Mouse (Mus musculus): ENCODE results near the gene Utf1. TPM values are rescaled to one million over a fixed set of nuclear protein-coding genes. Genes with fewer than 3 reads are reported as not detected.

Gene Utf1
- polyA plus RNA-seq, 1 experiment from 2014 or later, result not detected

DNA sequence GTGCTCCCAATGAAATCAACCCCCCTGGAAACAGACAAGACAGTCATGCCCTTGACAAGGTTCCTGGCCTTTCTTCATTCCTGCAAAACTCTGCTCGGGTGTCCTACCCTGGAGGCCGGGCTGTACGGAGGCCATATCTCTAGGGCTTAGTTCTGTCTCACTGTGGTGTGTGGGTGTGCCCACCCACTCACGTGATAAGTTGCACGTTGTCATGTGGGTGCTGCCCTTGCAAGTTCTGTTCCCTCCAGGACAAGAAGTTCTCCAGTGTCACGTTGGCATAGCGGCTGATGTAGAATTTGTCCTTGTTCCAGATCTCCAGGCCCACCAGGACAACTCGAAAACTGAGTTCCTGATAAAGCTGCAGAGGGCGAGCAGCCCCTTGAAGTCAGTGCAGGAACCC lies 44.7 kb downstream of the Utf1 start:
- 84% methylated on average over 9 of the region's 9 CpGs for WGBS

DNA sequence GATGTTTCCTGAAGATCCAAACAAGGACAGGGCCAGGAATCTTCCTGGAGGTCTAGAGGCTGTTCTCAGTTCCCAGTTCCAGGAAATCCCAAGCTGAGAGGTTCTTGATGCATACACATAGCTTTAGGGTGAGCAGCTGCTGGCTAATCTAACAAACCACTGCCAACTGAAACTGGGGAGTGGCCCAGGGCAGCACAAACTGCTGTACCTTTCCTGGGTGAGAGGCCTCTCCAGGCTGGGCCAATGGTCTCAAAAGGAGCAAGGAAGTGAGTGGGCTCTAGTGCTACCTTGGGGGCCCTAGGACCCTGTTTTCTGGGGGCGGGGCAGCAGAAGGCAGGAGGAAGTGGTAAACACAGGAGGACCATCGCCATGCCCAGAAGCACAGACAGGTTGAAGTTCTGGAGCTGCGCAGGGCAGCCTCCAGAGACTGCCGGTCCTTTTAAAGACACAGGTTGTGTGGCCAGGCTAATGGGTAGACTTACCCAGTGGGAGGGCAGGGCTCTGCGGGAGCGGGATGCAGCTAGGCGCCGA lies 47.3 kb downstream of the Utf1 start:
- 74% methylated on average over 8 of the region's 8 CpGs for WGBS
- Histone ChIP-seq H3K4me1 (replicated peaks; ENCODE audit: control insufficient read depth, insufficient read depth, low read length) (no peaks in the 10 kb centered on the region), H3K9ac (ENCODE audit: low read depth, low read length) (no peak overlapping the region), H3K27me3 (replicated peaks; ENCODE audit: control insufficient read depth, insufficient read depth, low read length) (no peaks in the 10 kb centered on the region), H3K36me3 (ENCODE audit: control insufficient read depth, insufficient read depth) (peaks cover 6% of the 10 kb centered on the region; the same call in 1 of the 2 replicates), H3K27ac (ENCODE audit: low read depth, low read length) (no peak overlapping the region), H3K4me3 (ENCODE audit: low read depth, low read length) (no peak overlapping the region), H3K4me2 (replicated peaks; ENCODE audit: low read depth) (no peak overlapping the region), H3K9me3 (ENCODE audit: control insufficient read depth) (no peaks in the 10 kb centered on the region)
- no peak for TF ChIP-seq CTCF (IDR thresholded peaks at IDR 0.05; ENCODE audit: low read depth)
- ATAC-seq, result peak; percentile 78

More for the DNA sequence above, 44.7 kb downstream of the Utf1 start:
- no peak overlapping the region for H3K9ac ChIP-seq (ENCODE audit: low read depth, low read length)
- H3K27me3 ChIP-seq (replicated peaks; ENCODE audit: control insufficient read depth, insufficient read depth, low read length), result no peaks in the 10 kb centered on the region
- no peak overlapping the region for H3K27ac ChIP-seq (ENCODE audit: low read depth, low read length)
- TF ChIP-seq CTCF (IDR thresholded peaks at IDR 0.05; ENCODE audit: low read depth), result no peak
- H3K4me2 ChIP-seq (replicated peaks; ENCODE audit: low read depth), result no peak overlapping the region
- ATAC-seq, result no peak
- H3K4me3 ChIP-seq (ENCODE audit: low read depth, low read length), result no peak overlapping the region
- H3K36me3 ChIP-seq (ENCODE audit: control insufficient read depth, insufficient read depth), result no peaks in the 10 kb centered on the region
- no peaks in the 10 kb centered on the region for H3K4me1 ChIP-seq (replicated peaks; ENCODE audit: control insufficient read depth, insufficient read depth, low read length)
- no peaks in the 10 kb centered on the region for H3K9me3 ChIP-seq (ENCODE audit: control insufficient read depth)

DNA sequence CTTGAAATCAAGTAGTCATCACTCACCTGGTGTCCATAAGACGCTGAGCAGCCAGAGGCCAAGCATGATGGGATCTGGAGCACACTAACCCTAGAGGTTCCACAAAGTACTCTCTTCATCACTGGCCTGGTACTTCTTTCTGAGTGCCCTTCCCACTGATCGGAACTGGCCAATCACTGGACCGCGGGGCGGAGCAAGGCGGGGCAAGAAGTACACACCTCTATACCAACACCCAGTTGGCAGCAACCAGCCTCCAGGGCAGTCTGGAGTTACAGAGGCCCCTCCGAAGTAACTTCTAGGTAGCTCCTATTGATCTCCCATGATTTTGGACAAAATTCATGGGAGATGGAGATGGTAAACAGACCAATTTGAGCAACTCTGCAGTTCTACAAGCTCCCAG lies 48.8 kb downstream of the Utf1 start, which contains the start of gene Adam8:
Adam8 (minus strand) TSS at position 157 of the 400 bp plus-strand sequence.
- H3K4me3 ChIP-seq (ENCODE audit: low read depth, low read length), result no peak within 1 kb of the TSS
- no peaks in the 10 kb centered on the region for H3K9me3 ChIP-seq (ENCODE audit: control insufficient read depth)
- peaks cover 17% of the 10 kb centered on the region for H3K36me3 ChIP-seq (ENCODE audit: control insufficient read depth, insufficient read depth)
- no peak within 1 kb of the TSS for H3K9ac ChIP-seq (ENCODE audit: low read depth, low read length)
- H3K27me3 ChIP-seq (replicated peaks; ENCODE audit: control insufficient read depth, insufficient read depth, low read length), result no peaks in the 10 kb centered on the region
- no peaks in the 10 kb centered on the region for H3K4me1 ChIP-seq (replicated peaks; ENCODE audit: control insufficient read depth, insufficient read depth, low read length)
- 25% methylated on average over 7 of the region's 7 CpGs for WGBS
- TF ChIP-seq CTCF (IDR thresholded peaks at IDR 0.05; ENCODE audit: low read depth), result no peak
- H3K27ac ChIP-seq (ENCODE audit: low read depth, low read length), result no peak within 1 kb of the TSS
- ATAC-seq, result peak; percentile 72; the same call in 1 of the 2 replicates
- H3K4me2 ChIP-seq (replicated peaks; ENCODE audit: low read depth), result no peak within 1 kb of the TSS

DNA sequence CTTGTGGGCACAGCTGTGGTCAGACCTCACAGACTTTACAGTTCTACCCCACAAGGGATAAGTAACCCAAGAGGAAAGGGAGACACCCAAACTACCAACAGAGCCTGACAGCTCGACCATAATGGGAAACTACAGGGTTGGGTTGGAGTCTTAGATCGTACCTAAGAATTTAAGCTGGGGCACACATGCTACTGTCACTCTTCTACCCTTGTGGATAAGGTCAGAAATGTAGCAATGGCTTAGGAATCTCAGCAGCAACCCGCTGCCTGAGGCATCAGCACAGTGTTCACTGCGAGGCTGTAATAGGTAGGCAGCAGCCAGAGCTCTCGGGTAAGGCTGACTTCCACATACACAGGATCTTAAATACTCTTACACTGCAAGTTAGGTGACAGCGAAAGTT lies 49.9 kb downstream of the Utf1 start:
- no peak for TF ChIP-seq CTCF (IDR thresholded peaks at IDR 0.05; ENCODE audit: low read depth)
- H3K27me3 ChIP-seq (replicated peaks; ENCODE audit: control insufficient read depth, insufficient read depth, low read length), result no peaks in the 10 kb centered on the region
- no peak overlapping the region for H3K4me3 ChIP-seq (ENCODE audit: low read depth, low read length)
- no peak for ATAC-seq
- no peaks in the 10 kb centered on the region for H3K9me3 ChIP-seq (ENCODE audit: control insufficient read depth)
- no peak overlapping the region for H3K4me2 ChIP-seq (replicated peaks; ENCODE audit: low read depth)
- no peak overlapping the region for H3K27ac ChIP-seq (ENCODE audit: low read depth, low read length)
- 89% methylated on average over 6 of the region's 6 CpGs for WGBS
- H3K9ac ChIP-seq (ENCODE audit: low read depth, low read length), result no peak overlapping the region
- H3K4me1 ChIP-seq (replicated peaks; ENCODE audit: control insufficient read depth, insufficient read depth, low read length), result no peaks in the 10 kb centered on the region
- peaks cover 28% of the 10 kb centered on the region for H3K36me3 ChIP-seq (ENCODE audit: control insufficient read depth, insufficient read depth)

DNA sequence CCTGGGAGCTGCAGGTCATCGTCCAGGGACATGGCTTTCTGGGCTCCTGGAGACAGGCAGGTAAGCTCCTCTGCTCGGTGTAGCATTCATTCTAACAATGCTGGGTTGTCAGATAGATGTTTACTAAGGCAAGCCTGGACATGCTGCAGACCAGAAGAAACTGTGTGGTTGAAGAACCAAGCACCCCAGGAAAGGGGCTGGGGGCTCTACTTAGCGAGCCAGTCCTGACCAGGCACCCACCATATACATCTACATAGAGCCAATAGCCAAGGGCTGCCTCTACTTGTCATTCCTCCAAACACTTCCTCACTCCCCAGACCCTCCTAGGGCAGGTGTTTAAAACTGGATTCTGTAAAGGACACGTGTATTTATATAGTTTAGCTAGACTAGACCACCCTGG lies 50.6 kb downstream of the Utf1 start:
- ATAC-seq, result no peak
- WGBS, result 80% methylated on average over 4 of the region's 4 CpGs
- Histone ChIP-seq H3K9ac (ENCODE audit: low read depth, low read length) (no peak overlapping the region), H3K36me3 (ENCODE audit: control insufficient read depth, insufficient read depth) (peaks cover 34% of the 10 kb centered on the region), H3K27ac (ENCODE audit: low read depth, low read length) (no peak overlapping the region), H3K4me3 (ENCODE audit: low read depth, low read length) (no peak overlapping the region), H3K4me1 (replicated peaks; ENCODE audit: control insufficient read depth, insufficient read depth, low read length) (no peaks in the 10 kb centered on the region), H3K9me3 (ENCODE audit: control insufficient read depth) (no peaks in the 10 kb centered on the region), H3K4me2 (replicated peaks; ENCODE audit: low read depth) (no peak overlapping the region), H3K27me3 (replicated peaks; ENCODE audit: control insufficient read depth, insufficient read depth, low read length) (no peaks in the 10 kb centered on the region)
- TF ChIP-seq CTCF (IDR thresholded peaks at IDR 0.05; ENCODE audit: low read depth), result no peak

DNA sequence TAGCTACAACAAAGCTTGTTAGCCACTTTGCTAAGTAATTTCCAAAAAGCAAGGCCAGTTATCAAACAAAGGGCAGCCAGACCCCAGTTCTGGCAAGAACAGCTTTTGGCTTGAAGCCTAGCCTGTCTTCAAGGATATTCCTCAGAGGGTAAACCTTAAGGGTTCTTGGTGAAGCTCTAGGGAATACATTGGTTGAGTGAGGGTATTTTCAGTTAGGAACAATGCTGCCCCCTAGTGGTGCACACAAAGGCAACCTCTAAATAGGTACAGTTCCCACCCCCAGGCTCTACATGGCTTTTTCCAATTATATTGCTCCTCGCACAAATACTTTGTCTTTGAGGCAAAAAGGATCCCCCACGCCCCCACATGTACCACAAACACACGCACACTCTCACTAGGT lies 51.1 kb downstream of the Utf1 start:
- Histone ChIP-seq H3K4me1 (replicated peaks; ENCODE audit: control insufficient read depth, insufficient read depth, low read length) (no peaks in the 10 kb centered on the region), H3K36me3 (ENCODE audit: control insufficient read depth, insufficient read depth) (peaks cover 38% of the 10 kb centered on the region), H3K9ac (ENCODE audit: low read depth, low read length) (no peak overlapping the region), H3K4me2 (replicated peaks; ENCODE audit: low read depth) (no peak overlapping the region), H3K27me3 (replicated peaks; ENCODE audit: control insufficient read depth, insufficient read depth, low read length) (no peaks in the 10 kb centered on the region), H3K4me3 (ENCODE audit: low read depth, low read length) (no peak overlapping the region), H3K27ac (ENCODE audit: low read depth, low read length) (no peak overlapping the region), H3K9me3 (ENCODE audit: control insufficient read depth) (no peaks in the 10 kb centered on the region)
- 39% methylated on average over 3 of the region's 3 CpGs for whole genome bisulfite sequencing
- TF ChIP-seq CTCF (IDR thresholded peaks at IDR 0.05; ENCODE audit: low read depth), result peak; percentile 82
- no peak for ATAC-seq

MicroRNAs encoded within 50 kb of the gene (microRNA counts, 519-probe panel; counts per million panel counts)
- microRNA mmu-miR-202-3p, result 2,518 counts per million, percentile 23 among the panel's probes with 10 or more counts
- 2,459 counts per million, percentile 22 among the panel's probes with 10 or more counts for microRNA mmu-miR-202-5p

Small RNA genes within 50 kb of the gene (microRNA-seq; reads per million reads assigned to microRNA genes)
- not detected for gene Mir202
- not detected for gene Mir7062
- not detected for gene mmu-mir-7686

Other genes with a start within 250 kb of the Utf1 start
- gene Adgra1, start 109.6 kb upstream of the Utf1 start, polyA plus RNA-seq (2015; fragmentation: Nextera tagmentation; extraction: Ambion mirVana), result 0.08 and 0.51 TPM in 2 replicates
- gene Kndc1, start 49.1 kb upstream of the Utf1 start, polyA plus RNA-seq (2015; fragmentation: Nextera tagmentation; extraction: Ambion mirVana), result 0.08 and 0.23 TPM in 2 replicates
- 0.16 TPM in 1 of 2 replicates, not detected in the other for gene 6430531B16Rik, start 35.0 kb downstream of the Utf1 start, polyA plus RNA-seq (2015; fragmentation: Nextera tagmentation; extraction: Ambion mirVana)
- 0.29 and 0.52 TPM in 2 replicates for gene Adam8, start 48.8 kb downstream of the Utf1 start, polyA plus RNA-seq (2015; fragmentation: Nextera tagmentation; extraction: Ambion mirVana)
- 16.0 and 17.6 TPM in 2 replicates for gene Zfp511, start 92.6 kb downstream of the Utf1 start, polyA plus RNA-seq (2015; fragmentation: Nextera tagmentation; extraction: Ambion mirVana)
- 12.3 and 13.0 TPM in 2 replicates for gene Tubgcp2, start 92.9 kb downstream of the Utf1 start, polyA plus RNA-seq (2015; fragmentation: Nextera tagmentation; extraction: Ambion mirVana)
- not detected in 2 replicates for gene Msx3, start 105.3 kb downstream of the Utf1 start, polyA plus RNA-seq (2015; fragmentation: Nextera tagmentation; extraction: Ambion mirVana)
- 3.7 and 3.9 TPM in 2 replicates for gene Caly, start 138.8 kb downstream of the Utf1 start, polyA plus RNA-seq (2015; fragmentation: Nextera tagmentation; extraction: Ambion mirVana)
- gene Prap1, start 149.6 kb downstream of the Utf1 start, polyA plus RNA-seq (2015; fragmentation: Nextera tagmentation; extraction: Ambion mirVana), result 4,234 and 4,267 TPM in 2 replicates
- gene Fuom, start 158.7 kb downstream of the Utf1 start, polyA plus RNA-seq (2015; fragmentation: Nextera tagmentation; extraction: Ambion mirVana), result 138 and 139 TPM in 2 replicates
- 25.8 and 28.5 TPM in 2 replicates for gene Paox, start 172.0 kb downstream of the Utf1 start, polyA plus RNA-seq (2015; fragmentation: Nextera tagmentation; extraction: Ambion mirVana)
- 153 and 161 TPM in 2 replicates for gene Echs1, start 172.7 kb downstream of the Utf1 start, polyA plus RNA-seq (2015; fragmentation: Nextera tagmentation; extraction: Ambion mirVana)
- gene Mtg1, start 193.8 kb downstream of the Utf1 start, polyA plus RNA-seq (2015; fragmentation: Nextera tagmentation; extraction: Ambion mirVana), result 15.7 and 17.1 TPM in 2 replicates
- 0.92 and 0.99 TPM in 2 replicates for gene Sprn, start 211.1 kb downstream of the Utf1 start, polyA plus RNA-seq (2015; fragmentation: Nextera tagmentation; extraction: Ambion mirVana)
- not detected in 2 replicates for gene Olfr522, start 221.0 kb downstream of the Utf1 start, polyA plus RNA-seq (2015; fragmentation: Nextera tagmentation; extraction: Ambion mirVana)
- not detected in 2 replicates for gene Olfr523, start 229.4 kb downstream of the Utf1 start, polyA plus RNA-seq (2015; fragmentation: Nextera tagmentation; extraction: Ambion mirVana)